Mouse (Mus musculus): ENCODE results near the gene Nol3.

Gene Nol3

GRCm38 (mm10) chr8:105310118-105310517 is 34.2 kb downstream of the Nol3 start:
- DNase-seq, result no peak

- DNase-seq, result no peak
Observed at GRCm38 (mm10) chr8:105311718-105312117, 35.8 kb downstream of the Nol3 start.

- no peak for DNase-seq
Observed at GRCm38 (mm10) chr8:105312891-105313481, 37.0 kb downstream of the Nol3 start.

- DNase-seq, result no peak
Observed at GRCm38 (mm10) chr8:105313622-105314402, 37.9 kb downstream of the Nol3 start.

- DNase-seq, result peak in 1 of 2 experiments; percentile 48
Observed at GRCm38 (mm10) chr8:105315073-105315769, 39.3 kb downstream of the Nol3 start.

- peak; percentile 66 to 87 for DNase-seq
Observed at GRCm38 (mm10) chr8:105317941-105318340, 42.0 kb downstream of the Nol3 start.

- DNase-seq, result peak in 1 of 2 experiments; percentile 56
Observed at GRCm38 (mm10) chr8:105318662-105319190, 42.8 kb downstream of the Nol3 start.

- DNase-seq, result no peak
Observed at GRCm38 (mm10) chr8:105323183-105323582, 47.2 kb downstream of the Nol3 start.

GRCm38 (mm10) chr8:105325641-105326093 is 49.7 kb downstream of the Nol3 start:
- peak in 1 of 2 experiments; percentile 24 for DNase-seq

GRCm38 (mm10) chr8:105326141-105326672 is 50.3 kb downstream of the Nol3 start, which contains the start of the genes Lrrc29 and Tmem208:
Gene Lrrc29 (minus strand): TSS chr8:105326278.
Gene Tmem208 (plus strand): TSS chr8:105326354.
- peak; percentile 98 for DNase-seq

GRCm38 (mm10) chr8:105326968-105327367 is 51.0 kb downstream of the Nol3 start:
- DNase-seq, result no peak

- no peak for DNase-seq
Observed at GRCm38 (mm10) chr8:105330325-105330724, 54.4 kb downstream of the Nol3 start.

GRCm38 (mm10) chr8:105331469-105331868 is 55.5 kb downstream of the Nol3 start:
- DNase-seq, result peak in 1 of 2 experiments; percentile 27

Data from lung, postnatal 4 days (tissue).